Mouse (Mus musculus) liver, adult 2 months (tissue): ENCODE results near the gene Fgd3. TPM values are rescaled to one million over a fixed set of nuclear protein-coding genes. Genes with fewer than 3 reads are reported as not detected.

Experiments
- DNase-seq: peaks from one replicate; pipeline ENCODE4 v3.0.0-alpha.2; 2011; ENCODE audit warnings: low read depth, low spot score; ENCODE audit errors: extremely low read depth
- H3K27ac ChIP-seq: fragments of 200-500 bp; replicated peaks from 2 replicates; pipeline ENCODE4 v1.5.1; 2012; ENCODE audit warnings: low read depth, mild to moderate bottlenecking, control low read depth, inconsistent platforms, low read length; ENCODE audit not compliant: insufficient read depth
- H3K27me3 ChIP-seq: fragments of 200-500 bp; 2 replicates; pipeline ENCODE4 v1.6.1; 2012; ENCODE audit warnings: mild to moderate bottlenecking, moderate library complexity, low read length, inconsistent platforms; ENCODE audit not compliant: control insufficient read depth, insufficient read depth
- H3K36me3 ChIP-seq: fragments of 200-500 bp; 2 replicates; pipeline ENCODE4 v1.6.1; 2012; ENCODE audit warnings: low read length, inconsistent platforms; ENCODE audit not compliant: control insufficient read depth, insufficient read depth
- H3K4me1 ChIP-seq: fragments of 200-500 bp; 2 replicates; pipeline ENCODE4 v1.6.1; 2011; ENCODE audit warnings: low read length; ENCODE audit not compliant: control insufficient read depth, insufficient read depth
- H3K4me3 ChIP-seq: fragments of 200-500 bp; 2 replicates; pipeline ENCODE4 v1.5.1; 2011; ENCODE audit warnings: low read depth, mild to moderate bottlenecking, control low read depth, low read length, moderate library complexity; ENCODE audit not compliant: insufficient read depth
- H3K79me2 ChIP-seq: fragments of 200-500 bp; 2 replicates; pipeline ENCODE4 v1.6.1; 2012; ENCODE audit warnings: inconsistent platforms, mild to moderate bottlenecking, low read length, moderate library complexity; ENCODE audit not compliant: control insufficient read depth, insufficient read depth
- H3K9ac ChIP-seq: fragments of 200-500 bp; 2 replicates; pipeline ENCODE4 v1.6.1; 2012; ENCODE audit warnings: low read depth, mild to moderate bottlenecking, control low read depth, inconsistent platforms, low read length
- CTCF ChIP-seq: fragments of 200-500 bp; IDR thresholded peaks from 2 replicates; pipeline ENCODE4 v1.5.1; 2011; ENCODE audit warnings: low read depth, low read length, control low read depth
- POLR2A ChIP-seq: fragments of 200-500 bp; IDR thresholded peaks from 2 replicates; pipeline ENCODE4 v1.6.1; 2011; ENCODE audit warnings: low read length, control low read depth; ENCODE audit not compliant: insufficient read depth; ENCODE audit errors: extremely low read depth
- WGBS: fragments of 180-500 bp; shearing (Covaris S2); methylation state at CpG from one replicate; pipeline ENCODE4 v1.1.7; 2018; 5-methylcytosine and 5-hydroxymethylcytosine counted together
- polyA plus RNA-seq: library from polyadenylated mRNA; depleted of rRNA; stranded (reverse); fragments of >200 nt; gene quantifications from 2 replicates; pipeline ENCODE4 v1.2.3, GENCODE M21; 2012
- total RNA-seq: library from RNA; depleted of rRNA; stranded (reverse); fragments of >200 nt; gene quantifications from 2 replicates; pipeline ENCODE4 v1.2.3, GENCODE M21; 2014

Fgd3 gene
- total and polyA plus RNA-seq, 2 experiments: 0.51 to 0.65 TPM

DNA sequence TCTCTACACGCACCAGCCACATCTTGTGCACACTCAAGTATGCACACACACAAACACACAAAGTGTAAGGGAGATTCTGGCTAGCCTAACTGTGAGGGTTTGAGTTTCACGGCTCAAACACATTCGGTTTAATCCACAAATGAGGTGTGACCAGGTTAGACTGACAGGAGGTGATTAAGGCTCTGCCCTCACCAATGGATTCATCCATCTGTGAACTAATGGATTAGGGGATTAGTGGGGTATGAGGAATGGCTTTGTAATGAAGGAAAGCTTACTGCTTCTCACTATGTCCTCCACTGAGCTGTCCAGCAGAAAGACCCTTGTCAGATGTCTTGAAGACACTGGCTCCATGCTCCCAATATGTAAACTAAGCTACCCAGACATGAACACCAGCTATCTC, 101.5 kb downstream of the Fgd3 start:
- no peak for DNase-seq
- H3K36me3 ChIP-seq: no peaks in the 10 kb centered on the region
- TF ChIP-seq CTCF: no peak
- no peak for TF ChIP-seq POLR2A
- H3K27ac ChIP-seq: no peak overlapping the region
- no peak overlapping the region for H3K4me3 ChIP-seq
- no peaks in the 10 kb centered on the region for H3K27me3 ChIP-seq
- 92% methylated on average over 3 of the region's 3 CpGs for WGBS
- no peak overlapping the region for H3K9ac ChIP-seq
- peaks cover 9% of the 10 kb centered on the region for H3K4me1 ChIP-seq
- H3K79me2 ChIP-seq: no peaks in the 10 kb centered on the region; the same call in 1 of the 2 replicates

DNA sequence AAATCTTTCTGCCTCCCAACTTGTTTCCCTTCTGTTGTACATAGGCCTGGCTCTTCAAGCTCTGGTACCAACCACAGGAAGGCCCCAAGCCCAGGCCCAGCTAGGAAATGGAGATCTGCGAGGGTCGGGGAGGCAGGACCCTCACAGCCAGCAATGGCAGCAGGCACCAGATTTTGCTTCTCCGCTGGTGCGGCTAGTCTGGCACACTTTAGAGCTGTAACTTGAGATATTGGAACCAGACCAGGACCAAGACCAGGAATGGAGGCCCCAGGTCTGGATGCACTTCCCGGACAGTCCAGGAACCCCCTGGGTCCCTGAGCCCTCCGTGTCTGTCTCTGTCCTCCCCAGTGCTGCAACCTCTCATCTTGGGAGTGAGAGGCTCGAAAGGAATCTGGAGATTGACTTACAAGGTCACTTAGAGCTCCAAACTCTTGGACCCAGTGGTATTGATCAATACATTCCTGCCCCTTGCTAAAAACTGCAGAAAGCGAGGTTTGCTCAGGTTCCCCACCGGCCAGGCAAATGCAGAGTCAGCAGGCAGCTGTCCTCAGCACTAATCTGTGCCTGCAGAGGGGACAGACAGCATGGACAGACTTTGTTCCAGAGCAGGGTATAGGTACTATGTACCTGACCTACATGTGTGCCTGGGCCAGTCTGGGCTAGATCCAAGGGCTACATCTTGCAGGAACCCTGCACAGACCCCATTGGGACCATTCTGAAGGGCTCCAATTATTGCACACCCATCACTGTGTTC, 103.1 kb downstream of the Fgd3 start:
- WGBS: 85% methylated on average over 9 of the region's 9 CpGs

DNA sequence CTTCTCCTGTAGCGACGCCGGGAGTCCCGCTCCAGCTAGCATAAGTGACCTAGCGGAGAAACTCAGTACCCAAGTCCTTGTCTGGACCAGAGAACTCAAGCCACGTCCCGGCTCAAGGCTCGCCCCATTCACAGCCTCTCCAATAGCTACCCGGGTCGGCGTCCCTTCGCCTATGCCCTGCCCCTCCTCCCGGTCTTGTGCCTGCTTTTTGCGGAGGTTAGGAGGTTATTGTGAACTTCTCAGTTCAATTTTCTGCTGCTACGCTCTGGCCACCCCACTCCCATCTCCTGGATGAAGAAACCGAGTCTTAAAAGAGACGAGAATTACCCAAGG, 103.9 kb downstream of the Fgd3 start:
- Histone ChIP-seq H3K36me3 (no peaks in the 10 kb centered on the region), H3K4me3 (peak overlapping the region; percentile 70), H3K9ac (peak overlapping the region; percentile 85), H3K4me1 (peaks cover 9% of the 10 kb centered on the region), H3K79me2 (no peaks in the 10 kb centered on the region; the same call in 1 of the 2 replicates), H3K27ac (peak overlapping the region; percentile 96), H3K27me3 (no peaks in the 10 kb centered on the region)
- WGBS: 2% methylated on average over 17 of the region's 17 CpGs
- TF ChIP-seq CTCF (no peak), POLR2A (no peak)
- no peak for DNase-seq

More for the DNA sequence above, 103.1 kb downstream of the Fgd3 start:
- Histone ChIP-seq H3K27me3 (no peaks in the 10 kb centered on the region), H3K9ac (no peak overlapping the region), H3K27ac (no peak overlapping the region; the same call in 1 of the 2 replicates), H3K36me3 (no peaks in the 10 kb centered on the region), H3K4me3 (no peak overlapping the region), H3K4me1 (peaks cover 9% of the 10 kb centered on the region), H3K79me2 (no peaks in the 10 kb centered on the region; the same call in 1 of the 2 replicates)
- no peak for DNase-seq
- TF ChIP-seq POLR2A (no peak), CTCF (no peak)

DNA sequence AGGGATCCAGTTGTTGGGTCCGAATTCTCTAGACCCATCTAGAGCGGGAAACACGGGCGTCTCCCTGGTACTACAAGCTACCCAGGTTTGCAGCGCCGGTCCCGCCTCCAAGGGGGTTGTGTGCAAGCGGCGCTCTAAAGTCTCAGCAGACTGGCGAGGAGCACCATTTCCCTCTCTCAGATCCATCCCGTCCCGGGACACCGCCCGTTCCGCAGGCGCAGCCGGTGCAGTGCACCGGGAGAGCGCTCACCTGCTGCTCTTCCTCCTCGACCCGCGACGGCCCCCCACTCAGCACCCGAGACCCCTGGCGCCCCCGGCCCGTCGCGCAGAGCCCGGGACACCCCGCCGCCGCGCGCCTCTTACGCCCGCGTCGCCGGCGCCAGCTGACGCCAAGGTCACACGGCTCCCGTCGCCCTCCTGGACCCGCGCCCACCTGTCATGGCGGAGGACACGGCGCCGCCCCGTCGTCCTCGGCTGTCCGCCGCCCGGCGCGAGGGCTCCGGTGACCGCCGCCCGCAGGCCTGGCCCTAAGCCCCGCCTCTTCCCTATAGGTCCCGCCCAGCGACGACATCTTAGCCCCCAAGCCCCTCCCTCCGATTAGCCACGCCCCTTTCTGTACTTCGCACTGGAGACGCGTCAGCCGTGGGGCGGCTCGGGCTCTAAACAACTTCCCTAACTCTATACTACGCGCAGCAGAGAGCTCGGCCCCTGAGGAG, 104.4 kb downstream of the Fgd3 start, which contains the start of gene Card19:
Gene Card19, minus strand, starts transcription at position 534 of the 716 bp plus-strand sequence.
- Histone ChIP-seq H3K4me3 (peak within 1 kb of the TSS; percentile 89), H3K9ac (peak within 1 kb of the TSS; percentile 92), H3K27me3 (no peaks in the 10 kb centered on the region), H3K36me3 (no peaks in the 10 kb centered on the region), H3K4me1 (peaks cover 9% of the 10 kb centered on the region), H3K27ac (peak within 1 kb of the TSS; percentile 96), H3K79me2 (no peaks in the 10 kb centered on the region; the same call in 1 of the 2 replicates)
- WGBS: under 1% methylated on average over 70 of the region's 78 CpGs
- TF ChIP-seq POLR2A: peak; percentile 65
- TF ChIP-seq CTCF: no peak
- DNase-seq: peak; percentile 85

DNA sequence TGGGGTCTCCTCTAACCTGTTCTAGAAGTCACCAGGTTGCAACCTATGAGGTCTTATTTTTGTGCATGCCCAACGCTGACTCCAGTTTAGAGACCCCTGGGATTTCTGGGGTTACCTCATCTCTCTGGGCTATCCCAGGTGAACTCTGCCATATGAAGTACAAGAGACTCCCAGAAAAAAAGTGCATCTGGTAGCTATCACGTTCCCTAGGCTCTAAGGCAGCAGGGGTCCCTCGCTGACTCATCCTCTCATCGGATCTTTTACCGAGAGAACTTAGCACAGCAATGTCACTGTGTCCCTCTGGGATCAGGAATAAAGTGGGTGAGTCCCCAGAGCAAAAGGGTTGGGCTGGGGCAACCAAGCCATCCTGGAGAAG, 105.0 kb downstream of the Fgd3 start:
- WGBS: 17% methylated on average over 5 of the region's 5 CpGs
- Histone ChIP-seq H3K27me3 (no peaks in the 10 kb centered on the region), H3K4me1 (peaks cover 9% of the 10 kb centered on the region), H3K9ac (peak overlapping the region; percentile 92), H3K4me3 (peak overlapping the region; percentile 89), H3K36me3 (no peaks in the 10 kb centered on the region), H3K79me2 (no peaks in the 10 kb centered on the region; the same call in 1 of the 2 replicates), H3K27ac (peak overlapping the region; percentile 84)
- DNase-seq: no peak
- TF ChIP-seq POLR2A (no peak), CTCF (no peak)

DNA sequence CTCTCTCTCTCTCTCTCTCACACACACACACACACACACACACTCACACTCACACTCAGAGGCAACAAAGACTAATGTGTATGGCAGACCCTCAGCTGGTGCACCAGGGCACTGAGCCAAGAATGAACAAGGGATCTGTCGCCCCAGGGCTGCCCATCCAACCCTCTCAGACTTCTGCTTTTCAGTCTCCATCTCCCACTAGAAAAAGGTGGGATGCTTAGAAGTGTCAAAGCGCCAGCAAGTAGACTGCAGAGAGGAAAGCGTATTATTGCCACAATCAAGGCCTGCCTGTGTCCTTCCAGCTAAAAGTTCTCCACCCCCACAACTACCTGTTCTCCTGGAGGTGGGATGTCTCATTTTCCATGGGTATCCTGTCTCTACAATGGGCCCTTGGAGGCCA, 105.7 kb downstream of the Fgd3 start:
- peaks cover 9% of the 10 kb centered on the region for H3K4me1 ChIP-seq
- TF ChIP-seq CTCF (no peak), POLR2A (no peak)
- H3K9ac ChIP-seq: no peak overlapping the region
- no peak overlapping the region for H3K27ac ChIP-seq
- H3K36me3 ChIP-seq: no peaks in the 10 kb centered on the region
- no peak overlapping the region for H3K4me3 ChIP-seq
- H3K27me3 ChIP-seq: no peaks in the 10 kb centered on the region
- no peak for DNase-seq
- WGBS: 83% methylated on average over 3 of the region's 3 CpGs
- no peaks in the 10 kb centered on the region; the same call in 1 of the 2 replicates for H3K79me2 ChIP-seq
